Mouse (Mus musculus): ENCODE data around the gene Urb1. TPM values are rescaled to one million over a fixed set of nuclear protein-coding genes. Genes with fewer than 3 reads are reported as not detected.
"Not testable (repeated sequence)": the region's sequence is repeated elsewhere in the genome, so short reads cannot be mapped to it uniquely, and the experiment has no call there.

Urb1 gene
- polyA plus RNA-seq, 1 experiment from 2014 or later: 10.0 TPM

DNA sequence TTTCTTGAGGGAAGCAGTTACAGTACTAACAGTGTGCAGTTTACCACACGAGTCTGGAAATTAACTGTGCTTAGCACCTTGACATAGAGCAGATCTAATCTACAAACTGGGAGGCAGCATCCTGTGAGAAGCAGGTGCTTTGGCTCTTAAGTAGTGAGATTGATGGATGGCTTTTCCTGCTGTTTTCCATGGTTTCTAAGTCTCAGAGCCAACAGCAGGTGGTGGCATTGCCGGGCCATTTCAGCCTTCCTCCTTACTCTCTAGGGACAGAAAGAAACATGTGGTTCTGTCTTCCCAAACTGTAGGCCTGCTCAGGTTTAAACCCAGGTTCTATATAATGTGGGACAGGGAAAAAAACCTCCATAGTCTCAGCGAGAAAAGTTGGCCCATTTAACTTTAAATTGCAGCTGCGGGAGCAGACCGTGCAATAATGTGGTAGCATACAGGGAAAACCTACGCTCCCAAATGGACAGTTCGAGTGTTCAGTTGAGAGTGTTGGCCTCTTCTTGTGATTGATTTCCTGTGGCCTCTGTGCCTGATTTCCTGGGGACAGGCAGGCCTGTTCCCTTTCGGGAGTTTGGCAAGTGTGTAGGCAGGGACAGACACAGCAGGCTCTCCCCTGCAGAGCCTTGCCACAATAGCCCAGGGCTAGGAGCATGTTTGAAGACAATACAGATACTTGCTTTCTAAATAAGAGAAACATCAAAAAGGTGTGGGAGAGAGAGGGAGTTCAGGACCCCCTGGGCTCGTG is 23.0 kb upstream of the Urb1 start:
- Histone ChIP-seq H3K4me1 (peaks cover 29% of the 10 kb centered on the region), H3K27ac (replicated peaks) (no peak overlapping the region), H3K27me3 (no peaks in the 10 kb centered on the region), H3K9ac (replicated peaks) (no peak overlapping the region), H3K36me3 (no peaks in the 10 kb centered on the region), H3K4me3 (no peak overlapping the region), H3K4me2 (replicated peaks) (0 out of 2 replicates have a peak overlapping the region, but pooled peaks have one; percentile 3), H3K9me3 (no peaks in the 10 kb centered on the region)
- WGBS: 23% methylated on average over 9 of the region's 9 CpGs
- ATAC-seq (replicated peaks): no peak

DNA sequence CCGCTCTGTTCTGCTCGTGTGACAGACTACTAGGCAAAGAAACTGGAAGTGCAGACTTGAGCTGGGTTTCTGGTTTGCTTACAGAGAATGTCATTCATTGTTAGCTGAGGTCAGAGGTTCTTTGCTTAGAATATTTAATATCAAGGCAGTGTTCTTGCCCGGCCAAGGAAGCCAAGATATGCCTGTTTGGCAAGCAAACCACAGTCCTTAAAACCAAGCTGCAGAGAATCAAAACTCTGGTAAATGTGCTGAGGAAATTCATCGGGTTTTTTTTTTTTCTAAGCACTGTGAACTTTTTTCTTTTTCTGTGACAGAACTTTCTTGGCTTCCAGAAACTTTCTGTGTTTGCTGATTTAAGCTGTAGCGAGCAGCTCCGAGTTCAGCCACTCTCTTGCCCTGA is 22.3 kb upstream of the Urb1 start:
- Histone ChIP-seq H3K27me3 (no peaks in the 10 kb centered on the region), H3K9ac (replicated peaks) (no peak overlapping the region), H3K4me1 (peaks cover 29% of the 10 kb centered on the region), H3K4me2 (replicated peaks) (peak overlapping the region; percentile 90), H3K9me3 (no peaks in the 10 kb centered on the region), H3K36me3 (no peaks in the 10 kb centered on the region), H3K27ac (replicated peaks) (no peak overlapping the region), H3K4me3 (peak overlapping the region; percentile 48)
- no peak for ATAC-seq (replicated peaks)
- WGBS: 35% methylated on average over 6 of the region's 6 CpGs

DNA sequence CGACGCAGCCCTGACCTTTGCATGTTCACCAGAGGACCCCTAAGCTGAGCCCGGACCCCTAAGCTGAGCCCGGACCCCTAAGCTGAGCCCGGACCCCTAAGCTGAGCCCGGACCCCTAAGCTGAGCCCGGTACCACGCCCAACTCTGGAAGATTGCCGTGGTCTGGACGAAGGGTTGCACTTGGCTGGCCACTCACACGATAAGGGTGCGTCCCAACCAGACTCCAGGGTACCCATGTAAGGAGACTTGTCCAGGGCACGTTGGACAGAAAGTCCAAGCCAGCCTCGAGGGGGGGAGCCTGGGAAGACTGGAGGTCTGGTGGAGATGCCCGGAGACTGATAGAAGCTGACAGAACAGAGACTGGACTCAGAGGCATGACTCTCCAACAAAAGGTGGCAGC is 21.5 kb upstream of the Urb1 start:
- Histone ChIP-seq H3K9me3 (no peaks in the 10 kb centered on the region), H3K4me2 (replicated peaks) (peak overlapping the region; percentile 90), H3K27me3 (no peaks in the 10 kb centered on the region), H3K9ac (replicated peaks) (peak overlapping the region; percentile 65), H3K4me1 (peaks cover 29% of the 10 kb centered on the region), H3K27ac (replicated peaks) (no peak overlapping the region), H3K4me3 (peak overlapping the region; percentile 48), H3K36me3 (no peaks in the 10 kb centered on the region)
- no peak for ATAC-seq (replicated peaks)
- WGBS: 14% methylated on average over 15 of the region's 15 CpGs

DNA sequence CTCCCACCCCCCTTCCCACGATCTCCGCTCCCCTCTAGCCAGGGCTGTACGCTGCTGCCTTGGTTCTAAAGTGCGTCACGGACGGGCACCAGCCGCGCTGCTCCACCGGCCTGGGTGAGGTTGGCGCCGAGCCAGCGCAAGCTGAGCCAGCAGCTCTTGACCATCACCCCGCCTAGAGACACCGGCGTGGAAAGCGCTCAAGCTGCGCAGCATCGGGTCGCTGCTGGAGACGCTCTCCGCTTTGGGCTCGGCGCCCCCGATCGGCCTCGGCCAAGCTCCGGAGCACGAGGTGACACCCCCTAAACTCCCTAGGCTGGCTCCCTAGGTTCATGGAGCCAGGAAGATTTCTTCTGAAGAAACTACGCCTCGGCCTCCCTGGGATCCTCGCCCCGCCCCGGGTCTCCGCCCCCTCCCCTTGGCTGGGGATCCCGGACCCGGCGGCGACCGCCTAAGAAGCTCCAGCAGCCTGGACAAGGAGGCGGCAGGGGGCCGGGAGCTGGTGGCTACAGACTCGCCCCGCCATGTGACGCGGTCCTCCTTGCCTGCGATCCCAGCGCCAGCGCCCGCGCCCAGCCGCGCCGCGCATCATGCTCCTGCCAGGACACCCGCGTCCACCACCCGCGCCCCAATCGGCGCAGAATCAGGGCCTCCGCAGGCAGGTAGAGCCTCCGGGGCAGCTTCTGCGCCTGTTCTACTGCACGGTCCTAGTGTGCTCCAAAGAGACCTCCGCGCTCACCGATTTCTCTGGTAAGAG is 20.6 kb upstream of the Urb1 start:
- Histone ChIP-seq H3K36me3 (no peaks in the 10 kb centered on the region), H3K4me2 (replicated peaks) (peak overlapping the region; percentile 90), H3K27ac (replicated peaks) (peak overlapping the region; percentile 48), H3K27me3 (no peaks in the 10 kb centered on the region), H3K9ac (replicated peaks) (peak overlapping the region; percentile 65), H3K4me3 (peak overlapping the region; percentile 48), H3K9me3 (no peaks in the 10 kb centered on the region), H3K4me1 (peaks cover 29% of the 10 kb centered on the region)
- peak; percentile 77 for ATAC-seq (replicated peaks)
- WGBS: under 1% methylated on average over 66 of the region's 67 CpGs

DNA sequence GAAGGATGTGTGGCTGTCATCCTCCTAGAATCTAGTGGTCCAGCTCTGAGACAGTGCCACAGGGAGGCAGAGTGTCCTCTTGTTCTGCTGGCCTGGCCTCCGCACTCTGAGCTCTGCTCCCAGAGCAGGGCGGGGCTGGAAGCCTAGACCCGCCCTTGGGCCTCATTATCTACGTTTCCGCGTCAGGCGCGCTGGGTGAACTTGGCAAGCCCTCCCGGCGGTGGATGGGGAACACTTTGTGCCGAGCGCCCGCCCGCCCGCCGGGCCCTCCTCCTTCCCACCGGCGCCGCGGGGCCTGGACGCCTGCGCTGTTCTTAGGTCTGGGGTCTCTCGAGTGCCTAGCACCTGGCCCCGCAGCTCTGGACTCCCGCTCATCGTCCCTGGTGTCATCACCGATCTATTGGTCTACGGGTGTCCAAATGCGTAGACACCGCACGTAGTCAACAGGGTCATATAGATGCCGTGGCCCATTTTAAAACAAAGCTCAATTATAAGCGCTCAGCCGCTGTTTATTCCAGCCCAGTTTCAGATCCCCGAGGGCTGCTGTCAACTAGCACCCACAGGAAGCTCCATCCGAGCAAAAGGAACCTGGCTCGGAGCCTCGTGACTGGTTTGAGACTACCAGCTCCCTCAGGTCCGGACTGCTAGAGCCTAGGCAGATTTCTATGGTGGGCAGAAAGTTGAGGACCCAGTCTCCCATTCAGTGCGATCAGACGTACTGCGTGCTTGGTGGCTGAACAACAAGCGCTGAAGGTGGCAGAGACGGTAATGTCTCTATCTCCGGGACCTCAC is 19.9 kb upstream of the Urb1 start:
- Histone ChIP-seq H3K4me2 (replicated peaks) (peak overlapping the region; percentile 90), H3K27ac (replicated peaks) (peak overlapping the region; percentile 48), H3K4me3 (peak overlapping the region; percentile 48), H3K4me1 (peaks cover 29% of the 10 kb centered on the region), H3K36me3 (no peaks in the 10 kb centered on the region), H3K27me3 (no peaks in the 10 kb centered on the region), H3K9ac (replicated peaks) (peak overlapping the region; percentile 65), H3K9me3 (no peaks in the 10 kb centered on the region)
- ATAC-seq (replicated peaks): peak; percentile 82
- WGBS: 1% methylated on average over 45 of the region's 45 CpGs

DNA sequence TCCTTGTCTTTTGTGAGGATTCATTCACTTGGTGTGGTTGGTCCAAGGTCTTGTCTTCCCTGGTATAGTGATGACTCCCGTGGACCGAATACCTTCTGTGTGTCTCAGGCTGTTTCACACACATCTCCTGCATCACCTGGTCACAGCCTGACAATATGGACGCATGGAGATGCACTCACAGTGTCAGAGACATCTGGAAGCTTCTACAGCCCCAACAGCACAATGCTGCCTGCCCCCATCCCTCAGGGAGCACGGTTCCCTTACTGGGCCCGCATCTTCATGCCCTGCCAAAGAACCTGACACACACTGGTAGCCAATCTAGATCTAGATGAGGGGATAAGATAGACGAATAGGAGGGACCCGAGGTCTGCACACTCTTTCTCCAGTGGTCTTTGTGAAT is 18.9 kb upstream of the Urb1 start:
- no peaks in the 10 kb centered on the region for H3K9me3 ChIP-seq
- no peak overlapping the region for H3K27ac ChIP-seq (replicated peaks)
- 87% methylated on average over 7 of the region's 7 CpGs for WGBS
- no peak overlapping the region for H3K4me3 ChIP-seq
- ATAC-seq (replicated peaks): no peak
- no peaks in the 10 kb centered on the region for H3K27me3 ChIP-seq
- H3K36me3 ChIP-seq: no peaks in the 10 kb centered on the region
- H3K4me1 ChIP-seq: peaks cover 29% of the 10 kb centered on the region
- no peak overlapping the region for H3K9ac ChIP-seq (replicated peaks)
- H3K4me2 ChIP-seq (replicated peaks): no peak overlapping the region

DNA sequence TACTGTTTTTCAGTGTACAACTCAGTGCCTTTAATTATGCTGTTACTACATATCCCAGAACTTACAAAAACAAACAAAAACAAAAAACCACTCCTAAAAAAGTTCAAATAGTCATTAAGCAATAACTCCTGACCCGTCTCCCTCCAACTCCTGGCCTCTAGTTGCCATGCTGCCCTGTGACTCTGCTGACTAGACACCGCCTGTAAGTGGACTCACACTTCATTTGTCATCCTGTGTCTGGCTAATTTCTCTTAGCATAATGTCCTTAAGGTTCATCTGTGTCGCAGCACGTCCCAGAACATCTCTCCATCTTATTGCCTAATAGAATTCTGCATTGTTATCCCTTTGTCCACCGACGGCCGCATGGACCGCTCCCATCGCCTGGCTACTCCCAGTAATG is 17.3 kb upstream of the Urb1 start:
- Histone ChIP-seq H3K9ac (replicated peaks) (no peak overlapping the region), H3K4me2 (replicated peaks) (no peak overlapping the region), H3K4me1 (peaks cover 18% of the 10 kb centered on the region), H3K27me3 (no peaks in the 10 kb centered on the region), H3K36me3 (no peaks in the 10 kb centered on the region), H3K9me3 (no peaks in the 10 kb centered on the region), H3K27ac (replicated peaks) (no peak overlapping the region), H3K4me3 (no peak overlapping the region)
- no peak for ATAC-seq (replicated peaks)
- WGBS: 84% methylated on average over 9 of the region's 9 CpGs

DNA sequence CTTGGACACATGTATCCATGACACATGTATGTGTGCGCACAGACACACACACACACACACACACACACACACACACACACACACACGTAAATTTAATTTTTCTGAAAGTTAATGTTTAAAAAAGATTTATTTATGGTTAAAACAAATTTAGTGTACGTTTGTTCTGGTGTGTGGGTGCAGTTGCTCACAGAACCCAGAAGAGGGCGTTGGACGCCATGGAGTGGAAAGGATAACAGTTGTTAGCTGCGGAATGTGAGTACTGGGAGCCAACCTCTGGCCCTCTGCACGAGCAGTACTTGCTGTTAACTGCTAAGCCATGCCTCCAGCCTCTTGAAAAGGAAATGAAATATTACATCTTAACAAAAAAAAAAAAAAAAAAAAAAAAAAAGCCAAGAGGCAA is 16.2 kb upstream of the Urb1 start, which contains the start of gene Eva1c:
Gene Eva1c (plus strand): TSS at position 263 of the 400 bp plus-strand sequence.
- 70% methylated on average over 7 of the region's 7 CpGs for WGBS
- Histone ChIP-seq H3K4me3 (no peak within 1 kb of the TSS), H3K4me1 (peaks cover 18% of the 10 kb centered on the region), H3K27me3 (no peaks in the 10 kb centered on the region), H3K36me3 (no peaks in the 10 kb centered on the region), H3K27ac (replicated peaks) (no peak within 1 kb of the TSS), H3K9ac (replicated peaks) (no peak within 1 kb of the TSS), H3K9me3 (no peaks in the 10 kb centered on the region), H3K4me2 (replicated peaks) (no peak within 1 kb of the TSS)
- ATAC-seq (replicated peaks): no peak

DNA sequence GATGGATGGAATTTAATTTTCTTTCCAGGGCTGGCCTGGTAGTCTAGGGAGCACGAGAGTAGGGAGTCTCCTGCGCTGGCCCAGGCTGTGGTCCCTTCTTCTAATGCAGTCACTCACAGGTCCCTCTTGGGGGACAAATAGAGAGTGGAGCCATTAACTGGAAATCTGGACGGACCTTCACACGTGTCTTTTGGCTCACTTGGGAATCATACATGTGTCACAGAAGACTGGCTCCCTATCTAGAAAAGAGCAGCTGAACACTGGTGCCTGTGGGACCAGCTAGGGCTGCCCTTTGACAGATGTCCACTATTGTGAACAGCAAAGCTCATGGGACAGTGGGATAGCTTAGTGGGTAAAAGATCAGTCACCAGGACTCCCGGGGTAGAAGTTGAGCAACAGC is 15.8 kb upstream of the Urb1 start:
- Histone ChIP-seq H3K27me3 (no peaks in the 10 kb centered on the region), H3K36me3 (no peaks in the 10 kb centered on the region), H3K27ac (replicated peaks) (no peak overlapping the region), H3K9me3 (no peaks in the 10 kb centered on the region), H3K4me2 (replicated peaks) (no peak overlapping the region), H3K9ac (replicated peaks) (no peak overlapping the region), H3K4me3 (no peak overlapping the region), H3K4me1 (peaks cover 15% of the 10 kb centered on the region)
- WGBS: 81% methylated on average over 5 of the region's 5 CpGs
- ATAC-seq (replicated peaks): no peak

DNA sequence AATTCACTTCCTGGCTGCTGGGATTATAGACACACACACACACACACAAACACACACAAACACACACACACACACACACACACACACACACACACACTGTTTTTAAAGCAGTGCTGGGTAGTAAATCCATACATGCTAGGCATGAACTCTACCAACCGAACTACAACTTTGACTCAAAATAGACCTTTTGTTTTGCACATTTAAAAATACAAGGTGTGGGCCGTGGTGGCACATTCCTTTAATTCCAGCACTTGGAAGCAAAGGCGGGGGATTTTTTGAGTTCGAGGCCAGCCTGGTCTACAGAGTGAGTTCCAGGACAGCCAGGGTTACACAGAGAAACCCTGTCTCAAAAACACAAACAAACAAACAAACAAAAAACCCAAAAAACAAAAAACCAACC is 13.8 kb upstream of the Urb1 start:
- not testable (repeated sequence) for H3K27me3 ChIP-seq; H3K9me3 ChIP-seq; H3K9ac ChIP-seq (replicated peaks); H3K4me2 ChIP-seq (replicated peaks); H3K36me3 ChIP-seq; ATAC-seq (replicated peaks); H3K27ac ChIP-seq (replicated peaks); H3K4me1 ChIP-seq; H3K4me3 ChIP-seq
- WGBS: 78% methylated on average over 4 of the region's 4 CpGs

DNA sequence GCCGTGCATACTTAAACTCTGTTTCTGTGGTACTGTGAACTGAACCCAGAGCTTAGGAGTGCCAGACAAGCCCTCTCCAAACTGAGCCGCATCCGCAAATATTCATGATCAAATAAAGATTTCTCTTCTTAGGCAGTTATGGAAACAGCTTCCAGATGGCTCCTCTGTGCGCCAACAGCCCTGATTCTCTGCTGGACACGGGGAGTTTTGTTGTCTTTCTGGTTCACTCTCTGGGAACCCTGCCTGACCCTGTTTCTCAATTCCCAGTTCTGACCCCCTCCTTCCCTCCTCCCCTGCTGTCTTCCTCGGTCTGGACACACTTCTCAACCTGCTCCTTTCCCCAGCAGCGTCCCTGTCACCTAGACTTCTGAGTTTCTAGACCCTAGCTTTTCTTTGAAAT is 12.8 kb upstream of the Urb1 start:
- no peaks in the 10 kb centered on the region for H3K4me1 ChIP-seq
- H3K4me2 ChIP-seq (replicated peaks): no peak overlapping the region
- no peak overlapping the region for H3K27ac ChIP-seq (replicated peaks)
- H3K9me3 ChIP-seq: no peaks in the 10 kb centered on the region
- H3K4me3 ChIP-seq: no peak overlapping the region
- no peaks in the 10 kb centered on the region for H3K36me3 ChIP-seq
- no peak overlapping the region for H3K9ac ChIP-seq (replicated peaks)
- 72% methylated on average over 7 of the region's 7 CpGs for WGBS
- H3K27me3 ChIP-seq: no peaks in the 10 kb centered on the region
- ATAC-seq (replicated peaks): no peak

All from forebrain, embryonic 15.5 days (tissue).